Mouse (Mus musculus) embryo, embryonic 11.5 days (tissue): ENCODE data around the gene Vwa3a.
"Not testable (repeated sequence)": the region's sequence is repeated elsewhere in the genome, so short reads cannot be mapped to it uniquely, and the experiment has no call there.

Experiments used
- DNase-seq: peaks from one replicate; pipeline ENCODE4 v3.0.0-alpha.2; 2012; ENCODE audit warnings: low read depth, low spot score

Vwa3a gene

GRCm38 (mm10) chr7:120739018-120739417 is at the start of gene Vwa3a:
TSS of gene Vwa3a (plus strand) at chr7:120739318.
- DNase-seq = no peak

DNA sequence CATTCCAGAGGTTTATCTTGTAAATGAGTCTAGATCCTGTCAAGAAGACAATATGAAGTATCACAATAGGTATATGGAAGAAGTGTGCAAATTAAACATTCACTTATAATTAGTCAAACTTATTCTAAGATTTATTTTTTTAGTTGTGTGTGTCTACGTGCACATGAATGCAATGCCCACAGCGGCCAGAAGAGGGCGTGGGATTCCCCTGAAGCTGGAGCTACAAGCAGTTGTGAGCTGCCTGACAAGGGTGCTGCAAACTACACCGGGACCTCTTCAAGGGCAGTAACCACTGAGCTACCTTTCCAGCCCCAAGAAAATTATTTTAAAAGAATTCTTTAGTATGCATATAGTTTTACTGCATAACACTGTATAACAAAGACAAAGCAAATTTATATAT is 48.5 kb upstream of the Vwa3a start:
- DNase-seq = no peak

GRCm38 (mm10) chr7:120693831-120694375 is 45.2 kb upstream of the Vwa3a start:
- no peak for DNase-seq

DNA sequence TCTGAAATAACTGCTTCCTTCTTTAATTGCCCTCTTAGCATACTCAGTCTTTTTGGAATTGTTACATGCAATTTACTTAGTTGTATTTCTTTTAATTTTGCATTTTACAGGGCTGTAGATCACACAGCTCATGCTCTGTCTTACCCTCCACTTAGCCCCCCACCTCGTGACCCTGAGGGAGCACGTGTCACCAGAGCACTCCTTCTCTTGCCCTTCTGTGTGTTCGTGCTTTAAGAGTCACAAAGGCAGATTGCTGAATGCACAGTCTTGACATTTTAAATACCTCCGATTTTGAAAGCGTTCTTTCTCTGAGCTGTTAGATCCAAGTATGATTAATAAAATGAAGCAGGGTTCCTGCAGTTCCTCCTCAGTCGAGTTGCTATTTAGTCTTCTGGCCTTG is 43.9 kb upstream of the Vwa3a start:
- no peak for DNase-seq

DNA sequence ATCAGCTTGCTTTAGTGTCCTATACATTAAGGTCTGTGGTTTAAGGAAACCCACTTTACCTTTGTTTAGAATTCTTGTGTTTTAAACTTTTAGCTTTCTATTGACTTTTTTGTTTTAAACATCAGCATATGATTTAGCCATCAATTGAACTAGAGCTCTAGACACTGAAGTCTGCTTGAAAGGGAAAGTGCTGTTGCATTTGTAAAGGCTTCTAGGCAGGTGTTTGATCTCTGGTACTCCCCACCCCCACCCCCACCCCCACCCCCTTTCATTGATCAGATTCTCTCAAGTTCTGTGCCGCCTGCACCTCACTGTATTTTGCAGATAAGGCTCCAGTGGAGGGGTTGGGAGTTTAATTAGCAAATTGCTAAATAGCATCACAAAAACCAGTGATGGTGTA is 43.5 kb upstream of the Vwa3a start:
- no peak for DNase-seq

DNA sequence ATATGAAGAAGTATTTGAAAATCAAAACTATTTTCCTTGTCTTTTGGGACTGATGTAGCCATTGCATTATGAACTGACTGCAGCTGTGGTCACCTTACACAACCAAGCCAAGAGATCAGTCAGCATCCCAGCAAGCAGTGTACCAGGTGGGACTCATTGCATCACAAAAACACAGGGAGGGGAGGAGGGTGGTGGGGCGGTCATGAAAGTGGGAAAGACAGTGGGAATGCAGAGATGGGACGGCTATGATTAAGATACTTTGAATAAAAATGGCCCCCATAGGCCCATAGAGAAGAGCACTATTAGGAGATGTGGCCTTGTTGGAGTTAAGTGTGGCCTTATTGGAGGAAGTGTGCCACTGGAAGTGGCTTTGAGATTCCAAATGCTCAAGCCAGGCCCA is 42.8 kb upstream of the Vwa3a start:
- no peak for DNase-seq

DNA sequence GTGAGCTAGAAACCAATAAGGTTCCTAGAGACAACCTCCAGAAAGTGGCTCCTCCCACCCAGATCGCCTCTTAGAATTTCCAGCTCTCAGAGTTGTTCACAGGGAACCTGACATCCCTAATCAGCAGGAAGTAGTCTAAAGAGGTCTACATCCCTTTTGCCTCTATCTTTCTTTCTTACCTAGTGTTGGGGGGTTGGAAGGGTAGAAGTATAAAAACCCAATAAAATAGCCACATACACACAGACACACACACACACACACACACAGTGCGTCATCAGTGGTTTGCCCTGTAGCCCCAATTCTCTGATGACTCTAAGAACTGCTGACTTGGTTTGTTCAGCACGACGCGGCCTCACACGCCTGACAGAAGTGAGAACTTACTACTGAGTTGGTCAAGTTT is 39.5 kb upstream of the Vwa3a start:
- no peak for DNase-seq

DNA sequence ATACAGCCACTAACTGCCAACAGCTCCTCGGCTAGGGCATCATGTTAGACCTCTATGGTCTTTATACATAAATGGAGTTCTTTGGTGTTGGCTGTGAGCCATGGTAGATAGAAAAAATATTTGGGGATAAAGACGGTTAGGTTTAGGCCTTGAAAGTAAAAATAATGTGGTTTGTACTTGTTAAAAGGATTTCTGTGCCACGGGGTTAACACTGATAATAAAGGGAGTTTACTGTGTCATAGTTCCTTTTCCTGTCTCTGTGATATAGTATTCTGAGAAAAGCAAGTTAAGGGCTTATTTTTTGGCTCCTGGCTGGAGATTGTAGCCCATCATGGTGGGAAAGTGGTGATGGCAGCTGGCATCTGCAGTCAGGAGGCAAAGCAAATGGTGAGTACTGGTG is 35.2 kb upstream of the Vwa3a start:
- DNase-seq = no peak

- DNase-seq = no peak
Measured at GRCm38 (mm10) chr7:120712071-120712470, 27.0 kb upstream of the Vwa3a start.

GRCm38 (mm10) chr7:120713225-120713624 is 25.9 kb upstream of the Vwa3a start:
- DNase-seq = no peak

- DNase-seq = not testable (repeated sequence)
Measured at GRCm38 (mm10) chr7:120713951-120714350, 25.2 kb upstream of the Vwa3a start.

GRCm38 (mm10) chr7:120717261-120717660 is 21.9 kb upstream of the Vwa3a start:
- DNase-seq = no peak

DNA sequence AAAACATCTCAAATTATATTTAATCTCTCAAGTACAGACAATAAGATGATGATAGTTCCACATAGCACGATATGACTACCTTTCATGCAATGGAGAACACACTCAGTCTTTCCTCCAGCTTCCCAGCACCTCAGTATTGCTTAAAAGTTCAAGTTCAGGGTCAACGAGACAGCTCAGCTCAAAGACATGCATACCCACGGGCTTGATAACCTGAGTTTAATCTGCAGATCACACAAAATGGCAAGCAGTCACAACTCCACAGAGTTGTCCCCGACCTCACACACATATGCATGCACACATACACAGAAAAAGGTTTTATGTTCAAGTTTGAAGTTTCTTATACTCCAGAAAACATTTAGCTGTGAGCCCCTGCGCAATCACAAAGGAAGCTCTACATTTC is 18.1 kb upstream of the Vwa3a start:
- DNase-seq = no peak

GRCm38 (mm10) chr7:120721456-120721855 is 17.7 kb upstream of the Vwa3a start:
- no peak for DNase-seq

DNA sequence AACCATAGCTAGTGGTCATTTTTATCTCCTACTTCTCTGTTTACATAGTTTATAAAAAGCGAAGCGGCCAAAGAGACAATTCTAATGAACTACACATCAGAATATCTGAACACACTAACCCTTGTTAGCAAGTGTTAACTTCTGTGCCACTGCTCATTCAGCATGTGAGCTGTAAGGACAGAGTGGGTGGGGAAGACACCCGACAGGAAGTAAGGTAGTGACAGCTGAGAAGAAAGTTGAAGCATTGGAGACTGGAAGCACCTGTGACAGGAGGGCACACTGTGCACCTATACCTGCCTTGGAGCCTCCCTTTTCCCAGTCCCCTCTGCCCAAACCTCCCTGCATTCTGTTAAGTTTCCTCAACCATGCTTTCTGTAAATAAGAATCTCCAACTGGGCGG is 17.1 kb upstream of the Vwa3a start:
- no peak for DNase-seq

DNA sequence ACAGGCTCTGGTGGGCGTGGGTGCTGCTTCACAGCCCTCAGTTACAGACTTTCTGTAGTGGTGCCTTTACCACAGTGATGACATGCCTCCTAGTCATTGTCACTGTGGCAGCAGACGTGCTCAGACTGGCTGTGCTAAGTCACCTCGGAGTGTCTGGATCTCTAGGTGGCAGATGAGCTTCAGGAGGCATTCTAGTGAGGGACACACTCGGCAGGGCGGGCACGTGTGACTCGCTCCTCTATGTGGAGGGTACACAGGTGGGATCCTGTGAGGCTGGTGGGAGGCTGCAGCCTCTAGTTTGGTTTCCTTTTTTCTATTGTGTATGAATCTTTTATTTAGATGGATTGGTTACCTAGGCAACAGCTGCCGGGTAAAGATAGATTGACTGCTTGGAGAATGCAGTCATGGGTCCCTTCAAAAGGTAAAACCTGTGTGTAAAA is 16.3 kb upstream of the Vwa3a start:
- no peak for DNase-seq

- DNase-seq = peak; percentile 22
Measured at GRCm38 (mm10) chr7:120727581-120727980, 11.5 kb upstream of the Vwa3a start.

GRCm38 (mm10) chr7:120729635-120730034 is 9.5 kb upstream of the Vwa3a start:
- no peak for DNase-seq

GRCm38 (mm10) chr7:120732906-120733305 is 6.2 kb upstream of the Vwa3a start:
- no peak for DNase-seq

- no peak for DNase-seq
Measured at GRCm38 (mm10) chr7:120739558-120740101, 512 bp downstream of the Vwa3a start.

- no peak for DNase-seq
Measured at GRCm38 (mm10) chr7:120743366-120744351, 4.5 kb downstream of the Vwa3a start.

GRCm38 (mm10) chr7:120744606-120745005 is 5.5 kb downstream of the Vwa3a start:
- DNase-seq = no peak

- no peak for DNase-seq
Measured at GRCm38 (mm10) chr7:120746029-120746428, 6.9 kb downstream of the Vwa3a start.
